Mouse (Mus musculus) bone marrow, adult 2 months (tissue): ENCODE data around the gene Brdt. TPM values are rescaled to one million over a fixed set of nuclear protein-coding genes. Genes with fewer than 3 reads are reported as not detected.

Source experiments
- H3K27ac ChIP-seq: fragments of 200-500 bp; 2 replicates; pipeline ENCODE4 v1.5.1; 2012; ENCODE audit warnings: low read depth, mild to moderate bottlenecking, control low read depth, inconsistent platforms, low read length; ENCODE audit not compliant: control insufficient read depth, poor library complexity, insufficient read depth
- H3K4me1 ChIP-seq: fragments of 200-500 bp; 2 replicates; pipeline ENCODE4 v1.6.1; 2011; ENCODE audit warnings: low read length; ENCODE audit not compliant: control insufficient read depth, insufficient read depth
- H3K4me3 ChIP-seq: fragments of 200-500 bp; replicated peaks from 2 replicates; pipeline ENCODE3; 2011; ENCODE audit warnings: mild to moderate bottlenecking, low read depth, low read length, control low read depth; ENCODE audit not compliant: control insufficient read depth
- CTCF ChIP-seq: fragments of 200-500 bp; IDR thresholded peaks from 2 replicates; pipeline ENCODE4 v1.5.1; 2011; ENCODE audit warnings: low read length, control low read depth; ENCODE audit not compliant: control insufficient read depth, insufficient read depth
- POLR2A ChIP-seq: fragments of 200-500 bp; IDR thresholded peaks from 2 replicates; pipeline ENCODE4 v1.6.1; 2011; ENCODE audit warnings: low read depth, mild to moderate bottlenecking, control low read depth, low read length, borderline replicate concordance; ENCODE audit not compliant: control insufficient read depth
- WGBS: fragments of 180-500 bp; shearing (Covaris S2); methylation state at CpG from one replicate; pipeline ENCODE4 v1.1.7; 2018; 5-methylcytosine and 5-hydroxymethylcytosine counted together
- polyA plus RNA-seq: library from polyadenylated mRNA; stranded (reverse); fragments of >200 nt; gene quantifications from 2 replicates; pipeline ENCODE4 v1.2.4, GENCODE M21; 2011; ENCODE audit warnings: low replicate concordance; ENCODE audit not compliant: missing spikeins, insufficient read depth, insufficient read length

Gene Brdt
- polyA plus RNA-seq, 1 experiment: not detected

- Histone ChIP-seq H3K4me3 (no peak overlapping the region), H3K27ac (no peak overlapping the region), H3K4me1 (no peaks in the 10 kb centered on the region)
- TF ChIP-seq POLR2A (no peak), CTCF (no peak)
- 91% methylated on average over 2 of the region's 2 CpGs for WGBS
These were observed 58.4 kb downstream of the Brdt start for GRCm38 (mm10) chr5:107389373-107389772.

GRCm38 (mm10) chr5:107394437-107394836 lies 63.5 kb downstream of the Brdt start:
- 45% methylated on average over 2 of the region's 2 CpGs for WGBS
- H3K4me3 ChIP-seq: no peak overlapping the region
- no peaks in the 10 kb centered on the region for H3K4me1 ChIP-seq
- no peak overlapping the region for H3K27ac ChIP-seq
- no peak for TF ChIP-seq CTCF
- TF ChIP-seq POLR2A: no peak

- Histone ChIP-seq H3K4me1 (no peaks in the 10 kb centered on the region; the same call in 1 of the 2 replicates), H3K4me3 (no peak within 1 kb of the TSS), H3K27ac (no peak within 1 kb of the TSS; the same call in 1 of the 2 replicates)
- no peak for TF ChIP-seq POLR2A
- no peak for TF ChIP-seq CTCF
- WGBS: 26% methylated on average over 5 of the region's 5 CpGs
These were observed 71.5 kb downstream of the Brdt start, which contains the start of gene Ephx4 for GRCm38 (mm10) chr5:107402436-107402835. TSS of gene Ephx4 (plus strand) at chr5:107402736.

- Histone ChIP-seq H3K4me1 (no peaks in the 10 kb centered on the region; the same call in 1 of the 2 replicates), H3K4me3 (no peak overlapping the region), H3K27ac (no peak overlapping the region; the same call in 1 of the 2 replicates)
- TF ChIP-seq POLR2A: no peak
- no peak for TF ChIP-seq CTCF
- WGBS: under 1% methylated on average over 80 of the region's 80 CpGs
These were observed 72.3 kb downstream of the Brdt start for GRCm38 (mm10) chr5:107403011-107403946.

DNA sequence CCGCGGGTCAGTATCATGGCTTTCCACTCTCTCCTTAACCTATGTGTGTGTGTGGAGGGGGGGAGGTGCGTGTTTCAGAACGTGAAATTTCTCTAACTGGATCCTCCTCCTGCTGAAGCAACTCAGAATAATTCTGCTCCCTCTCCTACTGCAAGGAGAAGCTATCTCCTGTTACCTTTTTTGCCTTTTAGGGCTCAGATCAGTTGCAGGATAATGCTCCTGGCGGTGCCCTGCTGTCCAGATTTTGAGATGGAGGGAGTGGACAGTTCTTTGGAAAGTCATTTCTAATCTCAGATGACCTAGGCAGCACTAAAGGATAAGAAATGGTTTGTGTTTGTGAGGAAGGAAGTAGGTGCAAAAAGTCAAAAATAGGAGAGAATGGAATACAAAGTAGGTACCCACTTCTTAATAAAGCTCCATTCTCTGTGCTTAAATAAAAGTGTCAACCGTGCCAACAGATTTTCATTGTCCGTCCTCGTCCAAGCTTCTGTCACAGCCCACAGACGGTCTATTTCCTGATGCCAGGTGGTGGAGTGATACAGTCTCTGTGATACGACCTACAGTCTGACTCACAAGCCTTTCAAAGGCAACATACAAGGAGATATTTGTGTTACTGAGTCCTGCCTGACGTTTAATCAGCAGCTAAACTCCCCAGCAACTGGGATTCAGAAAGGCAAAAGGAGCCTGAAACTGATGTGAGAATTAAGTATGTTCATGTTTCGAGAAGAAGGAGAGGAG lies 73.2 kb downstream of the Brdt start:
- 29% methylated on average over 12 of the region's 12 CpGs for WGBS
- Histone ChIP-seq H3K4me3 (no peak overlapping the region), H3K4me1 (no peaks in the 10 kb centered on the region; the same call in 1 of the 2 replicates), H3K27ac (no peak overlapping the region; the same call in 1 of the 2 replicates)
- TF ChIP-seq CTCF (no peak), POLR2A (no peak)

DNA sequence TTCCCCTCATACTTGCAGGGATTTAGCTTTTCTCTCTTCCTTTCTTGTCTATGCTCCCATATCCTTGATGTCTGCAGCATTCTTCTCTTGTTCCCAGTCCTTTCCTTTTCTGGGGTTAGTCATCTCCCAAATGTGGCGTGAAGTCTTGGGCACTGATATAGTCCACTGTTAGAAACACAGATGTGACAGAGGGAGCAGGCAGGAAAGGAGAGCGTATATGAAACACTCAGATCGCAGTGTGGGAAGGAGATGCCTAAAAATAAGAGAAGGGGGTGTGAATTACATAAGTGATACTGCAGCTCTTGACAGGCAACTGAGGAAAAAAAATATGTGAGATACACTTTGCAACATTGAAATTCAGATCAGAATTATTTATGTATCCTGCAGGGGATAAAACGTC lies 74.4 kb downstream of the Brdt start:
- H3K4me3 ChIP-seq: no peak overlapping the region
- H3K27ac ChIP-seq: no peak overlapping the region
- TF ChIP-seq CTCF (no peak), POLR2A (no peak)
- no peaks in the 10 kb centered on the region; the same call in 1 of the 2 replicates for H3K4me1 ChIP-seq
- WGBS: 85% methylated on average over 4 of the region's 4 CpGs

DNA sequence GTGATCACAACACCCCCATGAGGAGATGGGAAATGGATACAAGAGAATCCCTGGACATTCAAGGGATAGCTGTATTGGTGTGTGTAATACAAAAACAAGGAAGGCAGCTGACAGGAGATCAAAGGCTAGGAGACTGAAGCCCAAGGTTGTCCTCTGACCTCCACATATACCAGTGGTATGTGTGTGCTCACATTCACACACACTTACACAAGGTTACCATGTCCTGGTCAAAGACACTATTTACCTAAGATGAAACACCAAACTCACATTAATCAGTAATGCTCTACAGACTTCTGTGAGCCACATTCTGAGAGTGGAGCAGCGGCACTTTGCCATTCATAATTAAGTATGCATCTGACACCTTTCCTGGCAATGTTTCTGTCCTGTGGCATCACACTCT lies 79.3 kb downstream of the Brdt start:
- no peak for TF ChIP-seq POLR2A
- no peak for TF ChIP-seq CTCF
- WGBS: 83% methylated on average over 1 of the region's 1 CpGs

DNA sequence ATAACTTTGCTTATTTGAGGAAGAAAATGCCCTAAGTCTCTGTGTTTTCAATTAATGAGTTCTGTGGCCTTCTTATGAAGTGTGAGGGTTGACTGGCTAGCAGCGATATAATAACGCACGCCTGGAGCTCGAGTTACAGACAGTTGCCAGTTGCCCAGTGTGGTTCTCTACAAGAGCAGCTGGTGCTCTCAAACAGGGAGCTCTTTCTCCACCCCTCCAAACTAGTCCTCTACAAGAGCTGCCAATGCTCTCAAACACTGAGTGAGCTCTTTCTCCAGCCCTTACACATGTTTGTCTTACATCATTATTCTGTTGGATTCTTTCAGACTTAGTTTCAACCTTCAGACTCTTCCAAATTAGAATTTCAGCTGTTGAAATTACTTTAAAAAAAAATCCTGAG lies 80.4 kb downstream of the Brdt start:
- H3K4me1 ChIP-seq: no peaks in the 10 kb centered on the region
- WGBS: 67% methylated on average over 4 of the region's 4 CpGs
- H3K4me3 ChIP-seq: no peak overlapping the region
- H3K27ac ChIP-seq: no peak overlapping the region
- TF ChIP-seq CTCF (no peak), POLR2A (no peak)

More for the DNA sequence above, 79.3 kb downstream of the Brdt start:
- H3K27ac ChIP-seq: no peak overlapping the region
- no peaks in the 10 kb centered on the region for H3K4me1 ChIP-seq
- H3K4me3 ChIP-seq: no peak overlapping the region
